Mouse (Mus musculus): ENCODE data around the gene Klhl34. TPM values are rescaled to one million over a fixed set of nuclear protein-coding genes. Genes with fewer than 3 reads are reported as not detected.

Gene Klhl34
- total and polyA plus RNA-seq, 2 experiments from 2014 or later: 0.22 TPM; not detected in 1

GRCm38 (mm10) chrX:157829983-157830382 lies 11.7 kb downstream of the Klhl34 start:
- no peaks in the 10 kb centered on the region for H3K4me1 ChIP-seq (ENCODE audit: control insufficient read depth, insufficient read depth)
- no peak overlapping the region for H3K4me2 ChIP-seq (ENCODE audit: low read depth, low read length)
- H3K36me3 ChIP-seq (replicated peaks; ENCODE audit: control insufficient read depth, insufficient read depth, low read length): no peaks in the 10 kb centered on the region
- H3K27ac ChIP-seq (ENCODE audit: low read depth): no peak overlapping the region
- no peaks in the 10 kb centered on the region for H3K9me3 ChIP-seq (replicated peaks; ENCODE audit: control insufficient read depth, low read length)
- H3K27me3 ChIP-seq (ENCODE audit: control insufficient read depth, insufficient read depth, low read length): no peaks in the 10 kb centered on the region
- 79% methylated on average over 4 of the region's 4 CpGs for WGBS
- DNase-seq (ENCODE audit: low spot score) (no peak), ATAC-seq (ENCODE audit: insufficient read depth, low read depth) (no peak)
- no peak overlapping the region for H3K9ac ChIP-seq (replicated peaks; ENCODE audit: low read depth, low read length)
- TF ChIP-seq CTCF (IDR thresholded peaks at IDR 0.05; ENCODE audit: low read depth): no peak
- no peak overlapping the region for H3K4me3 ChIP-seq (ENCODE audit: low read depth, low read length)

Other genes starting within 250 kb of the Klhl34 start
- gene Yy2, start 249.4 kb upstream of the Klhl34 start, total RNA-seq (2014; rRNA removed; ENCODE audit: low replicate concordance): 1.4 and 2.6 TPM in 2 replicates
- gene Yy2, start 249.4 kb upstream of the Klhl34 start, polyA plus RNA-seq (2015; fragmentation: Nextera tagmentation; extraction: Ambion mirVana): 1.6 and 1.7 TPM in 2 replicates
- 2.5 and 3.9 TPM in 2 replicates for gene Mbtps2, start 219.7 kb upstream of the Klhl34 start, total RNA-seq (2014; rRNA removed; ENCODE audit: low replicate concordance)
- 7.4 and 8.5 TPM in 2 replicates for gene Mbtps2, start 219.7 kb upstream of the Klhl34 start, polyA plus RNA-seq (2015; fragmentation: Nextera tagmentation; extraction: Ambion mirVana)
- 579 and 691 TPM in 2 replicates for gene Smpx, start 119.5 kb upstream of the Klhl34 start, total RNA-seq (2014; rRNA removed; ENCODE audit: low replicate concordance)
- 1,168 and 1,205 TPM in 2 replicates for gene Smpx, start 119.5 kb upstream of the Klhl34 start, polyA plus RNA-seq (2015; fragmentation: Nextera tagmentation; extraction: Ambion mirVana)
- gene Cnksr2, start 224.9 kb downstream of the Klhl34 start, total RNA-seq (2014; rRNA removed; ENCODE audit: low replicate concordance): not detected in 2 replicates
- gene Cnksr2, start 224.9 kb downstream of the Klhl34 start, polyA plus RNA-seq (2015; fragmentation: Nextera tagmentation; extraction: Ambion mirVana): 0.03 and 0.05 TPM in 2 replicates

Measured in heart, postnatal 0 days (tissue).